Mouse (Mus musculus): ENCODE results near the gene Tmem206.

- TF ChIP-seq CTCF (IDR thresholded peaks at IDR 0.05; ENCODE audit: control insufficient read depth, insufficient read depth, insufficient replicate concordance, low read depth, low read length) (no peak), POLR2A (IDR thresholded peaks at IDR 0.05; ENCODE audit: control insufficient read depth, low read depth, low read length) (no peak)
Observed at GRCm38 (mm10) chr1:191395200-191395599, 69.5 kb downstream of the Tmem206 start.
